15 mouse cellular contexts compared by ENCODE assay signal in genomic region chr4:127170866-127171265, GRCm38 (mm10). TPM values are rescaled to one million over a fixed set of nuclear protein-coding genes. Genes with fewer than 3 reads are reported as not detected.
A peak's percentile ranks its signal among the peaks of the same experiment; 100 is the strongest.
DNase-seq lines count a peak whose midpoint lies in the region; ATAC-seq lines count a peak whose summit lies in the region.
"Had no signal": no experiment of that assay in that cellular context is flagged by ENCODE, and none has a peak within 500 bp of the region (broad histone marks: within the 10 kb centered on the region; RNA-seq: fewer than 3 reads in every experiment).

No protein-coding gene starts in this region.

- H3K9me3 ChIP-seq in neural tube, embryonic 12.5 days: no peaks in the 10 kb centered on the region
- H3K9me3 ChIP-seq in midbrain, embryonic 15.5 days: no peaks in the 10 kb centered on the region
- H3K9me3 ChIP-seq: limb, embryonic 15.5 days had no signal

- WGBS in neural tube, embryonic 12.5 days: 20% methylated on average over 5 of the region's 5 CpGs
- WGBS in midbrain, embryonic 15.5 days: 28% methylated on average over 5 of the region's 5 CpGs

- no peak for ATAC-seq in cerebellum, adult (ENCODE audit: insufficient number of reproducible peaks, low FRiP score, low TSS enrichment)
- no peak for ATAC-seq in neural tube, embryonic 12.5 days (ENCODE audit: low FRiP score, low read depth)
- ATAC-seq in midbrain, embryonic 15.5 days (replicated peaks): no peak

- no peak overlapping the region for H3K9ac ChIP-seq in neural tube, embryonic 12.5 days
- H3K9ac ChIP-seq in midbrain, embryonic 15.5 days: no peak overlapping the region
- H3K9ac ChIP-seq: limb, embryonic 15.5 days had no signal

- no peak overlapping the region for H3K27ac ChIP-seq in neural tube, embryonic 12.5 days
- H3K27ac ChIP-seq in midbrain, embryonic 15.5 days: no peak overlapping the region
- H3K27ac ChIP-seq: heart, adult 2 months; limb, embryonic 15.5 days had no signal

- DNase-seq in cerebellum, adult 11 months: peak; percentile 71
- DNase-seq in neural tube, embryonic 10.5 days (ENCODE audit: extremely low spot score, low spot score): no peak
- DNase-seq in telencephalon, adult 2 months (ENCODE audit: low read depth, low spot score): peak; percentile 86
- DNase-seq in urinary bladder, postnatal 25 days (ENCODE audit: low spot score): no peak
- DNase-seq in heart, postnatal 36 days: no peak
- DNase-seq: heart, adult 2 months; kidney, postnatal 14 days; lung, postnatal 14 days; thymus, postnatal 14 days had no signal

- peak overlapping the region; percentile 98 for H3K4me2 ChIP-seq in neural tube, embryonic 12.5 days (replicated peaks)
- peak overlapping the region; percentile 80 for H3K4me2 ChIP-seq in midbrain, embryonic 15.5 days
- H3K4me2 ChIP-seq: limb, embryonic 15.5 days had no signal

- intact Hi-C loops in heart, postnatal 36 days (cut with DNase I): no loop called here

- H3K4me1 ChIP-seq in neural tube, embryonic 12.5 days: peaks cover 39% of the 10 kb centered on the region
- peaks cover 51% of the 10 kb centered on the region for H3K4me1 ChIP-seq in midbrain, embryonic 15.5 days

- H3K4me3 ChIP-seq in neural tube, embryonic 12.5 days: no peak overlapping the region
- H3K4me3 ChIP-seq in midbrain, embryonic 15.5 days: no peak overlapping the region
- H3K4me3 ChIP-seq: heart, adult 2 months; limb, embryonic 15.5 days; myocyte had no signal

- H3K36me3 ChIP-seq in neural tube, embryonic 12.5 days: no peaks in the 10 kb centered on the region
- no peaks in the 10 kb centered on the region for H3K36me3 ChIP-seq in midbrain, embryonic 15.5 days (replicated peaks)
- H3K36me3 ChIP-seq: G1E; limb, embryonic 15.5 days had no signal

- H3K27me3 ChIP-seq in neural tube, embryonic 12.5 days (replicated peaks): peaks cover 40% of the 10 kb centered on the region
- no peaks in the 10 kb centered on the region for H3K27me3 ChIP-seq in midbrain, embryonic 15.5 days (replicated peaks)

RNA-seq across cellular contexts. Expression of gene Dlgap3, which starts 1.9 kb away (rescaled TPM):
- polyA plus RNA-seq in neural tube, embryonic 12.5 days (2016; fragmentation: Nextera tagmentation; extraction: Ambion mirVana): 10.8 and 11.7 TPM in 2 replicates
- polyA plus RNA-seq in midbrain, embryonic 15.5 days (2015; fragmentation: Nextera tagmentation; extraction: Ambion mirVana): 23.0 and 24.7 TPM in 2 replicates
- under 1 TPM; 0.22 to 0.25 TPM for total RNA-seq in heart, postnatal 36 days (2021)
- polyA plus RNA-seq: G1E, myocyte had no signal

RNA-seq across cellular contexts. Expression of gene Tmem35b, which starts 47.4 kb away (rescaled TPM):
- polyA plus RNA-seq in neural tube, embryonic 12.5 days (2016; fragmentation: Nextera tagmentation; extraction: Ambion mirVana): 13.9 and 15.4 TPM in 2 replicates
- polyA plus RNA-seq in midbrain, embryonic 15.5 days (2015; fragmentation: Nextera tagmentation; extraction: Ambion mirVana): 17.2 and 18.3 TPM in 2 replicates
- 1 to 10 TPM; 1.8 to 2.0 TPM for total RNA-seq in heart, postnatal 36 days (2021)

Comparison
In these comparisons a context has a peak if more than half of its experiments do, and no peak if none do; other contexts are left out.
1. DNase-seq: peak in cerebellum, adult 11 months (single experiment) and telencephalon, adult 2 months (single experiment); none in neural tube, embryonic 10.5 days (single experiment), urinary bladder, postnatal 25 days (single experiment) and heart, postnatal 36 days (0 of 2).